Mouse (Mus musculus) limb, embryonic 14.5 days (tissue): ENCODE measurements around the gene Trappc3. TPM values are rescaled to one million over a fixed set of nuclear protein-coding genes. Genes with fewer than 3 reads are reported as not detected.

Experiments
- ATAC-seq: fragments of 200-750 bp; cut with Nextera tagmentation; 2 replicates; pipeline ENCODE4 v1.8.0; 2017; ENCODE audit warnings: low read depth, moderate number of reproducible peaks, moderate TSS enrichment; ENCODE audit not compliant: low FRiP score
- DNase-seq: peaks from one replicate; pipeline ENCODE4 v3.0.0-alpha.2; 2015; ENCODE audit warnings: low spot score
- H3K27ac ChIP-seq: fragments of 300-500 bp; sonication (generic); replicated peaks from 2 replicates; pipeline ENCODE4 v1.5.1; 2014; ENCODE audit warnings: low read depth, mild to moderate bottlenecking, low read length, moderate library complexity, mixed read lengths
- H3K27me3 ChIP-seq: fragments of 300-500 bp; sonication (generic); 2 replicates; pipeline ENCODE4 v1.6.1; 2014; ENCODE audit warnings: low read length, mixed read lengths; ENCODE audit not compliant: control insufficient read depth, insufficient read depth
- H3K36me3 ChIP-seq: fragments of 300-500 bp; sonication (generic); 2 replicates; pipeline ENCODE4 v1.6.1; 2014; ENCODE audit warnings: mild to moderate bottlenecking, low read length, moderate library complexity, mixed read lengths; ENCODE audit not compliant: control insufficient read depth, insufficient read depth
- H3K4me1 ChIP-seq: fragments of 300-500 bp; sonication (generic); 2 replicates; pipeline ENCODE4 v1.6.1; 2014; ENCODE audit warnings: antibody characterized with exemption, low read length, mixed read lengths; ENCODE audit not compliant: control insufficient read depth, insufficient read depth
- H3K4me2 ChIP-seq: fragments of 300-500 bp; sonication (generic); replicated peaks from 2 replicates; pipeline ENCODE4 v1.6.1; 2014; ENCODE audit warnings: low read depth, mild to moderate bottlenecking, low read length, moderate library complexity; ENCODE audit not compliant: severe bottlenecking
- H3K4me3 ChIP-seq: fragments of 300-500 bp; sonication (generic); replicated peaks from 2 replicates; pipeline ENCODE4 v1.5.1; 2014; ENCODE audit warnings: low read length
- H3K9ac ChIP-seq: fragments of 300-500 bp; sonication (generic); 2 replicates; pipeline ENCODE4 v1.6.1; 2014; ENCODE audit warnings: mild to moderate bottlenecking, low read depth, low read length, moderate library complexity; ENCODE audit not compliant: severe bottlenecking
- H3K9me3 ChIP-seq: fragments of 300-500 bp; sonication (generic); 2 replicates; pipeline ENCODE4 v1.6.1; 2016; ENCODE audit warnings: low read length; ENCODE audit not compliant: control insufficient read depth
- POLR2A ChIP-seq: fragments of 200-500 bp; IDR thresholded peaks from 2 replicates; pipeline ENCODE4 v1.8.0; 2012; ENCODE audit warnings: inconsistent platforms, mild to moderate bottlenecking, moderate library complexity, borderline replicate concordance; ENCODE audit not compliant: insufficient read depth, insufficient read length; ENCODE audit errors: extremely low read depth
- whole genome bisulfite sequencing: fragments of 180-500 bp; shearing (Covaris S2); extraction: QIAGEN DNeasy Blood & Tissue Kit; methylation state at CpG from one replicate; pipeline ENCODE4 v1.1.7; 2014; 5-methylcytosine and 5-hydroxymethylcytosine counted together
- polyA plus RNA-seq, 2 experiments: library from polyadenylated mRNA; depleted of rRNA in 1 of 2; stranded (reverse) in 1 of 2; unstranded in 1 of 2; fragments of >200 nt; fragmentation: Nextera tagmentation in 1 of 2; extraction: Ambion mirVana in 1 of 2; gene quantifications; 2 replicates each; pipeline versions ENCODE4 v1.2.1 to v1.2.3; 2012 to 2014

The Trappc3 gene
- polyA plus RNA-seq, 2 experiments, result 34.5 to 113 TPM

DNA sequence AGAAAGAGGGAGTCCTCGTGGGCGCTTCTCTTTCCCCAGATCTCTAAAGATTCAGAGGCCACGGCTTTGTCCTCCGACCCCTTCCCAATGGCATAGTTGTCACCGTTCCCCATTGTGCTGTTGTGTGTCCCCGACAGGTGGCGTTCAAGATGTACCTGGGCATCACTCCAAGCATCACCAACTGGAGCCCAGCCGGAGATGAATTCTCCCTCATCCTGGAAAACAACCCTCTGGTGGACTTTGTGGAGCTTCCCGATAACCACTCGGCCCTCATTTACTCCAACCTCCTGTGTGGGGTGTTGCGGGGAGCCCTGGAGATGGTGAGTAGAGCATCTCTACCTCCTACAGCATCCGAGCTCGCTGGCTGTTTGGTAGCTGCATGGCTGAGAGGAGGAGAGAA, 11.6 kb downstream of the Trappc3 start:
- H3K9me3 ChIP-seq, result no peaks in the 10 kb centered on the region
- H3K27ac ChIP-seq, result no peak overlapping the region
- 72% methylated on average over 13 of the region's 13 CpGs for WGBS
- peaks cover 10% of the 10 kb centered on the region for H3K4me1 ChIP-seq
- TF ChIP-seq POLR2A, result no peak
- H3K27me3 ChIP-seq, result no peaks in the 10 kb centered on the region
- H3K4me2 ChIP-seq, result no peak overlapping the region
- ATAC-seq, result no peak
- H3K9ac ChIP-seq, result no peak overlapping the region
- peaks cover 37% of the 10 kb centered on the region for H3K36me3 ChIP-seq
- no peak overlapping the region for H3K4me3 ChIP-seq
- DNase-seq, result no peak

DNA sequence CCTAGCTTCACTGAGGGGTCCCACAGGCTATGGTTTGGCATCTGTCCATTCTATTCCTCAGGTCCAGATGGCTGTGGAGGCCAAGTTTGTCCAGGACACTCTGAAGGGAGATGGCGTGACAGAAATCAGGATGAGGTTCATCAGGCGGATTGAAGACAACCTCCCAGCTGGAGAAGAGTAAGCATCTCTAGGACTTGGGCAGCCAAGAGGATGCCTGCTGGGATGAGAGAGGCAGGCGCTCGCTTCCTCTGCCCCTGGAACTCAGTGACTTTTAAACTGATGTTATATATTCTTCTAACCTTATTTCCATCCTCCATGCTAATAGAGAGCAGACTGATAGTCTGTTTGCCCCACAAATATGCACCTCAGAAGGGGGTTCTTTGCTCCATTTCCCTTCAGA, 13.0 kb downstream of the Trappc3 start:
- no peak for TF ChIP-seq POLR2A
- 95% methylated on average over 4 of the region's 4 CpGs for WGBS
- Histone ChIP-seq H3K4me3 (no peak overlapping the region), H3K9me3 (no peaks in the 10 kb centered on the region), H3K27me3 (no peaks in the 10 kb centered on the region), H3K27ac (no peak overlapping the region), H3K4me1 (peaks cover 21% of the 10 kb centered on the region), H3K4me2 (no peak overlapping the region), H3K9ac (no peak overlapping the region), H3K36me3 (peaks cover 37% of the 10 kb centered on the region)
- no peak for DNase-seq
- ATAC-seq, result no peak

DNA sequence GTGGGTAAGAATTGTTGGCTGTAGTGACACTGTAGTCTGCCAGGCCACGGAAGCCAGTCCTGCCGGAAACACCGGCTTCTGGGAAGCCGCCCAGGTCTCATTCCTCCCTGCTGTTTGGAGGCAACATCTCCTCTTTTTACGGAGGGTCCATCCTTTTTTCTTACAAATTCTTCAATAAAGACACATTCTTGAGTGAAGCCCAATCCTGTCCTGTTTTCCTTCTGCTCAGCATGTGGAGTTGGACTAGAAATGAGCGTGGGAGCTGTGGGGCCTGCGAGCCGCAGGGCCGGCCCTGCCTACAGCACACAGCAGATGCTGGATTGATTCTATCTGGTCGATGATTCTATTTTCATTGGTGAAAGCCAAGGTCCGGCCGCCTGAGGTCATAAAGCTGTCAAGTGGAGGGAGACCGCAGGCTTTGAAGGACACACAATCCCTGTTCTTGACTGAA, 13.6 kb downstream of the Trappc3 start:
- Histone ChIP-seq H3K4me2 (no peak overlapping the region), H3K27me3 (no peaks in the 10 kb centered on the region), H3K9me3 (no peaks in the 10 kb centered on the region), H3K9ac (no peak overlapping the region), H3K27ac (no peak overlapping the region), H3K36me3 (peaks cover 37% of the 10 kb centered on the region), H3K4me3 (no peak overlapping the region), H3K4me1 (peaks cover 21% of the 10 kb centered on the region)
- 81% methylated on average over 13 of the region's 13 CpGs for WGBS
- no peak for TF ChIP-seq POLR2A
- DNase-seq (no peak), ATAC-seq (no peak)

DNA sequence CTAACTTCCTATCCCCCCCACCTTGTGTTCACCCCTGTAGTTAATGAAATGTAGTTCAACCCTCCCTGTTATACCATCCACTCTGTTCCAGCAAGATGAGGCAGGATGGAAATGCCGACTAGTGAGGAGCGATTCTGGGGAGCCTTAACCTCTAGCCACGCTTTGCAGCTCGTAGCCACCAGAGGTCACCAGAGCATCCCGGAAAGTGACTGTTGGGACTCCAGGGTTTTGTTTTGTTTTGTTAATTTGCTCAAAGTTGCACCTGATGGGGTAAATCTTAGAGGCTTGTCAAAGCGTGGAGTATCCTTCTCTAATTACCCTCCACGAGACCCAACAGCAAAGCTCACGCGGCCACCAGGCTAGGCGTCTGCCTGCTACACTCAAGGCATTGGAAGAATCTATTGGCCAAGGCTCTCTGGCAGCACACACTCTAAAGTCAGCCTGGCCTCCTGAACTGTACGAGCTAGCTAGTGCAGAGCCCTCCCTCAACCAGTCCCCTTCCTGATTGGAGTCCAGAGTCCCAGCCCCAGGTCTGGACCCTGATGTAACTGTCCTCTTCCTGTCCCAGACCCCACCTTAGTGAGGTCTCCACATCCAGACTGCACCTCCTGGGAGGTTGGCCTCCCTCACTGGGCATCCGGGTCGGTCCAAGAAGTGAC, 15.9 kb downstream of the Trappc3 start:
- Histone ChIP-seq H3K36me3 (peaks cover 26% of the 10 kb centered on the region), H3K9ac (peak overlapping the region; percentile 25; the same call in 1 of the 2 replicates), H3K4me1 (peaks cover 35% of the 10 kb centered on the region), H3K9me3 (no peaks in the 10 kb centered on the region), H3K4me3 (no peak overlapping the region), H3K4me2 (peak overlapping the region; percentile 40), H3K27me3 (no peaks in the 10 kb centered on the region), H3K27ac (peak overlapping the region; percentile 91)
- WGBS, result 4% methylated on average over 13 of the region's 13 CpGs
- TF ChIP-seq POLR2A, result no peak
- ATAC-seq (peak; percentile 61), DNase-seq (peak; percentile 73)

DNA sequence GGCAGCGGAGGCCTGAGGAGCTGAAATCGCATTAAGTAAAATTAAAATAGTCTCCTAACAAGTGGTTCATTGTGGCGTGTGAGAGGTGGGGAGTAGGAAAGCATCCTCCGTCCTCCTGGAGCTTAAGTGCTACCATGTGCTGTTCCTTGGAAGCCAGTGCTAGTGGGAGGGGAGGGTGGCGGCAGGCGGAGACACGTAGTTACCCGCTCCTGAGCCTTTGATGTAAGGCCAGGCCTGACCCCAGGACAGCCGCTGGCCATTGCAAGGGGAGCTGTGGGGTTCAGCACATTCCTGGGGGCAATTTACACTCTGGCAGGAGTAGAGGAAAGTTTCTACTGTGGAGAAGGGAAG, 16.4 kb downstream of the Trappc3 start:
- H3K27me3 ChIP-seq, result no peaks in the 10 kb centered on the region
- WGBS, result 13% methylated on average over 9 of the region's 9 CpGs
- ATAC-seq (peak; percentile 86), DNase-seq (peak; percentile 77)
- peak overlapping the region; percentile 91 for H3K27ac ChIP-seq
- peaks cover 35% of the 10 kb centered on the region for H3K4me1 ChIP-seq
- no peaks in the 10 kb centered on the region for H3K9me3 ChIP-seq
- H3K4me3 ChIP-seq, result no peak overlapping the region
- TF ChIP-seq POLR2A, result no peak
- peak overlapping the region; percentile 40 for H3K4me2 ChIP-seq
- peaks cover 21% of the 10 kb centered on the region for H3K36me3 ChIP-seq
- peak overlapping the region; percentile 25; the same call in 1 of the 2 replicates for H3K9ac ChIP-seq
